7 mouse cellular contexts compared by ENCODE assay signal in the genomic region with DNA sequence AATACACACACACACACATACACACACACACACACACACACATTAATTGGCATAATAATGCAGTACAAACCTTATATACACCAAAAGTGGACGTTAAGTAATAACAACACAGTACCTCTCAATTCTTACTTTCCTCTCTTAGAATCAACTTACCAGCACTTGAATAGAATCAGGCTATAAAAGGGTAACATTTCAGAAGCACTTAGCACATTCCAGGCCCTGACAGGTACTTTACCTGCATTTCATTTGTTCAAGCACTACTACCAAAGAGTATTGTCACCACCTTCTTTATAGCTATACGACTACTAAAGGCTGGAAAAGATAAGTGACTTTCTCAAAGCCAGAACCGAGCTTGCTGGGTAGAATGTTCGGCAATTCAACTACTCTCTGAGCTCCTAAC. TPM values are rescaled to one million over a fixed set of nuclear protein-coding genes. Genes with fewer than 3 reads are reported as not detected.
DNase-seq lines count a peak whose midpoint lies in the region; ATAC-seq lines count a peak whose summit lies in the region.

No protein-coding gene starts in this region.

- peak overlapping the region; percentile 94 for H3K9ac ChIP-seq in lung, embryonic 16.5 days (ENCODE audit: low read length)
- H3K9ac ChIP-seq in forebrain, embryonic 14.5 days (ENCODE audit: low read length): no peak overlapping the region
- H3K9ac ChIP-seq in liver, embryonic 15.5 days: peak overlapping the region; percentile 75

- WGBS in lung, embryonic 16.5 days: 61% methylated on average over 4 of the region's 4 CpGs
- 83% methylated on average over 4 of the region's 4 CpGs for WGBS in forebrain, embryonic 14.5 days
- 31% methylated on average over 4 of the region's 4 CpGs for WGBS in liver, embryonic 15.5 days (ENCODE audit: insufficient replicate concordance)

- H3K4me2 ChIP-seq in lung, embryonic 16.5 days (ENCODE audit: low read depth, low read length): peak overlapping the region; percentile 77
- H3K4me2 ChIP-seq in forebrain, embryonic 14.5 days (ENCODE audit: low read length): peak overlapping the region; percentile 87
- peak overlapping the region; percentile 71 for H3K4me2 ChIP-seq in liver, embryonic 15.5 days

- ATAC-seq in lung, embryonic 16.5 days (ENCODE audit: low read depth): no peak
- ATAC-seq in forebrain, embryonic 14.5 days: no peak
- no peak for ATAC-seq in liver, embryonic 15.5 days (ENCODE audit: insufficient read depth)

- peak overlapping the region; percentile 94 for H3K4me3 ChIP-seq in lung, embryonic 16.5 days (ENCODE audit: low read length)
- H3K4me3 ChIP-seq in forebrain, embryonic 14.5 days (ENCODE audit: low read depth, low read length): peak overlapping the region; percentile 86; the same call in 1 of the 2 replicates
- peak overlapping the region; percentile 81 for H3K4me3 ChIP-seq in liver, embryonic 15.5 days (replicated peaks)

- peaks cover 13% of the 10 kb centered on the region for H3K4me1 ChIP-seq in lung, embryonic 16.5 days (replicated peaks; ENCODE audit: control insufficient read depth, insufficient read depth, low read length)
- peaks cover 9% of the 10 kb centered on the region for H3K4me1 ChIP-seq in forebrain, embryonic 14.5 days (ENCODE audit: control insufficient read depth, insufficient read depth, low read length)
- H3K4me1 ChIP-seq in liver, embryonic 15.5 days (replicated peaks): peaks cover 30% of the 10 kb centered on the region

- H3K9me3 ChIP-seq in lung, embryonic 16.5 days (ENCODE audit: control insufficient read depth, low read length): no peaks in the 10 kb centered on the region
- no peaks in the 10 kb centered on the region for H3K9me3 ChIP-seq in forebrain, embryonic 14.5 days (replicated peaks; ENCODE audit: control insufficient read depth, low read length)
- H3K9me3 ChIP-seq in liver, embryonic 15.5 days (replicated peaks): no peaks in the 10 kb centered on the region

- DNase-seq in lung, postnatal 14 days: no peak
- no peak for DNase-seq in forebrain, embryonic 14.5 days (ENCODE audit: low spot score)
- DNase-seq in spleen, postnatal 36 days (ENCODE audit: low spot score in 2 of 2): no peak
- no peak for DNase-seq in gastrocnemius, postnatal 10 days
- no peak for DNase-seq in kidney, adult 9 months

- H3K27ac ChIP-seq in lung, embryonic 16.5 days (ENCODE audit: low read length): no peak overlapping the region
- no peak overlapping the region for H3K27ac ChIP-seq in forebrain, embryonic 14.5 days (ENCODE audit: low read depth, low read length)
- H3K27ac ChIP-seq in liver, embryonic 15.5 days (replicated peaks): peak overlapping the region; percentile 93; the same call in 1 of the 2 replicates

- H3K36me3 ChIP-seq in lung, embryonic 16.5 days (ENCODE audit: control insufficient read depth, insufficient read depth, low read length): no peaks in the 10 kb centered on the region
- no peaks in the 10 kb centered on the region for H3K36me3 ChIP-seq in forebrain, embryonic 14.5 days (ENCODE audit: control insufficient read depth, insufficient read depth, low read length)
- 0 out of 2 replicates have a peak, but pooled peaks cover 2% of the 10 kb centered on the region for H3K36me3 ChIP-seq in liver, embryonic 15.5 days (replicated peaks)

- H3K27me3 ChIP-seq in lung, embryonic 16.5 days (ENCODE audit: control insufficient read depth, insufficient read depth, low read depth, low read length): no peaks in the 10 kb centered on the region
- no peaks in the 10 kb centered on the region; the same call in 1 of the 2 replicates for H3K27me3 ChIP-seq in forebrain, embryonic 14.5 days (replicated peaks; ENCODE audit: control insufficient read depth, insufficient read depth, low read length)
- 0 out of 2 replicates have a peak, but pooled peaks cover 3% of the 10 kb centered on the region for H3K27me3 ChIP-seq in liver, embryonic 15.5 days

RNA-seq across cellular contexts. Expression of a gene that starts 1.3 kb away (rescaled TPM):
- polyA plus RNA-seq in lung, embryonic 16.5 days (2015; fragmentation: Nextera tagmentation; extraction: Ambion mirVana): 10.2 and 10.4 TPM in 2 replicates
- polyA plus RNA-seq in forebrain, embryonic 14.5 days (2014; fragmentation: Nextera tagmentation; extraction: Ambion mirVana): 6.4 and 8.4 TPM in 2 replicates
- polyA plus RNA-seq in liver, embryonic 15.5 days (2015; fragmentation: Nextera tagmentation; extraction: Ambion mirVana): 6.4 and 7.3 TPM in 2 replicates
- total RNA-seq in gastrocnemius, postnatal 10 days (2021): 10 to 100 TPM; 17.0 to 21.0 TPM
